Mouse (Mus musculus) embryo, embryonic 11 days (tissue): ENCODE measurements around the gene Adcy1.
A peak's percentile ranks its signal among the peaks of the same experiment; 100 is the strongest.
"Not testable (repeated sequence)": the region's sequence is repeated elsewhere in the genome, so short reads cannot be mapped to it uniquely, and the experiment has no call there.

ENCODE experiments used
- DNase-seq: peaks from one replicate; pipeline ENCODE4 v3.0.0-alpha.2; 2015

Adcy1 gene

GRCm38 (mm10) chr11:7192710-7193109, 129.4 kb downstream of the Adcy1 start:
- no peak for DNase-seq

GRCm38 (mm10) chr11:7193134-7193533, 129.8 kb downstream of the Adcy1 start:
- no peak for DNase-seq

- DNase-seq, result no peak
Observed at GRCm38 (mm10) chr11:7194432-7195311, 131.4 kb downstream of the Adcy1 start.

DNA sequence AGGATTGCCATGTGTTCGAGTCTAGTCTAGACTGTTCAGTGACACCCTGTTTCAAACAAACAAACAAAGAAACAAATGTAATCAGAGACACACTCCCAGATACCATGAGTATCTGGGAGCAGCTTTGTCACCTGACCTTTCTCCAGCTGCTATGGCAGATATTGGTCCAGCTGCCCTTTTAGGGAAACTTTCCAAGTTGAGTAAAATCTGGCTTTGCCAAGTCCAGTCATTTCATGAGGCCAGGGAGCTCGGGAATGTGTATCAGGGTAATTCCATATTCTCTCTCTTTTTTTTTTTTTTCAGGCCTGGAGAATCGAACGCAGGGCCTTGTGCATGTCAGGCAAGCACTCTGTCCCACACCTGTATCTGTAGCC, 132.0 kb downstream of the Adcy1 start:
- DNase-seq, result no peak

DNA sequence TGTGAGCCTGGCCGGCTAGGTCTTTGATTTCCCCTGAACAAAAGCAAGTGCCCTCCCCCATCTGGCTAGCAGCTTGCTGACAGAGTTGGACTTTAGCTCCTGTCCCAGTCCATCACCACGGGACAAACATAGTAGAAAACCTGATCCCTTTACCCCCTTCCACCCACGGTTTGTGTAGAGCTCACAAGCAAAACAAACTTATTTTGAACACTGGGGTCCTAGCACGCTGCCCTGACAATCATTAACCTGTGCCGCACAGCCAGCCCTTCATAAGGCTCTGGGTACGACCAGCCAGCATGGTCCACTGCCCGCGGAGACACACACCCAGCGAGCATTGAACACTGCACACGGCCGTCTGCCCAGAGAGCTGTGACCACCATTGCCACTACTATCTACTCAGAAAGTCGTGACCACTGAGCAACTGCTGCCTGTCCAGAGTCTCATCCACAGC, 134.2 kb downstream of the Adcy1 start, which contains the start of gene Igfbp1:
Gene Igfbp1, plus strand, starts transcription at position 292 of the 451 bp plus-strand sequence.
- DNase-seq, result peak; percentile 30

DNA sequence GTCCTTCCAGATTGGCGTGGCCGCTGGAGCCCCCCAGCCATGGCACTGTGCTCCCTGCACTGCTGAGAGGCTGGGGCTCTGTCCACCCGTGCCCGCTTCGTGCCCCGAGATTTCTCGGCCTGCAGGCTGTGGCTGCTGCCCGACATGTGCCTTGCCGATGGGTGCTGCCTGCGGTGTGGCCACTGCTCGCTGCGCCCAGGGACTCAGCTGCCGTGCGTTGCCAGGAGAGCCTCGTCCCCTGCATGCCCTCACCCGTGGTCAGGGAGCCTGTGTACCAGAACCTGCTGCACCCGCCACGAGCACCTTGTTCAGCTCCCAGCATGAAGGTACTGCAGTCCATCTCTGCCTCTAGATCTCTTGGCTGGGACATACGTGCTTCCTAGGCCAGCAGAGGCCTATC, 134.7 kb downstream of the Adcy1 start:
- no peak for DNase-seq

DNA sequence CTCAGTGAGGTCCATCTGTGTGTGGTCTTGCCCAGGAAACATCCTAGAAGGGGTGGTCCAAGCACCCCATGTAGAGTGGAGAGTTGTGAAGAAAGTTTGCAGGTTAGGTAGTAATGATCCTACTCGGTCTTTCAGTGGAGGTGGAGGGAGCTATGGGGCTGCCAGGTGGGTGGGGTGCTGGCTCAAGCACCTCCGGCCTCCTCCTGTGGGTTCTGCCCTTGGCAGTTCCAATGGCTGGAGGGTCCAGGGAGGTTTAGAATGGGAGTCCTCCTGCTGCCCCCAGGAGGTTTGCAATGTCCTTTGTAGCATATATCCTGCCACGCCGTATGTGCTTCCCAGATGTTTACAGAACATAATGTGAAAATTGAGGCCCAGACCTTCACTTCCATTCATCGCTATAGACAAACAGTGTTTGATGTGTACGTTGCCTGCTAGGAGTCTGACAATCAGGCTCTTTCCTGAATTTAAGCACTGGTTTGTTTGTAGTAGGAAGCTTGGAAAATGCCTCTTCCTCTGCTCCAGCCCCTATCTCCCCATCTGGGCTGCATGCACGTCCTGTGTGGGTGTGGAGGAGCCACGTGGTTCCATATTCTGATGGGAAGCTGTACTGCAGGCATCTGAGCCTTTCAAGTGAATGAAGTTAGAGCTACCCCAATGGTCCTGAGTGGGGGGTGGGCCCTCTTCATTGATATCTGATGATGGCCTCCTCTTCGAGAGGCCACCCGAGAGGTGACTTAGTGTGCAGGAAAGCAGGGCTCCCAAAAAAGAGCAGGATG, 135.4 kb downstream of the Adcy1 start:
- DNase-seq, result no peak

DNA sequence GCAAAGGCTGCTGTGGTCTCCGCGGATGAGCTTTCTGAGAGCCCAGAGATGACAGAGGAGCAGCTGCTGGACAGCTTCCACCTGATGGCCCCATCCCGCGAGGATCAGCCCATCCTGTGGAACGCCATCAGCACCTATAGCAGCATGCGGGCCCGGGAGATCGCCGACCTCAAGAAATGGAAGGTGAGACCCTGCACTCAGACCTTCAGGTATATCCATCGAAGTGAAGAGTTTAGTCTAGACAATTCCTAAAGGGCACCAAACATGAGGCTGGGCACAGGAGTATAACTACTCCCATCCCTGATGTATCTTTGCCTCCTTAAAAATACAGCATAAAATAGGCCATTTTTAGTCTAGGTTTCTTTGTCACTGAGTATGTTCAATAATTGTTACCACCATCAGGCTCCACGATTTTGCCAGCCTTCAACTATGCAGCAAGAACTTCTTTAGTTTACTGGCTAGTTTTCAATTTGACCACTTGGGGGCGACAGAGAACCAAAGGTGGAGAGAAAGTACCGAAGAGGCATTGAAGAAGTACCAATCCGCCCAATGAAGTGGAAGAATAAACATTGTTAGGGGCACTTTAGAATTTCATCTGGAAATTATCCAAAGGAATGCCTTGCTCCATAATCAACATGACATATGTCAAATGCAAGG, 136.6 kb downstream of the Adcy1 start:
- DNase-seq, result peak; percentile 73

GRCm38 (mm10) chr11:7200393-7200783, 137.1 kb downstream of the Adcy1 start:
- DNase-seq, result no peak

DNA sequence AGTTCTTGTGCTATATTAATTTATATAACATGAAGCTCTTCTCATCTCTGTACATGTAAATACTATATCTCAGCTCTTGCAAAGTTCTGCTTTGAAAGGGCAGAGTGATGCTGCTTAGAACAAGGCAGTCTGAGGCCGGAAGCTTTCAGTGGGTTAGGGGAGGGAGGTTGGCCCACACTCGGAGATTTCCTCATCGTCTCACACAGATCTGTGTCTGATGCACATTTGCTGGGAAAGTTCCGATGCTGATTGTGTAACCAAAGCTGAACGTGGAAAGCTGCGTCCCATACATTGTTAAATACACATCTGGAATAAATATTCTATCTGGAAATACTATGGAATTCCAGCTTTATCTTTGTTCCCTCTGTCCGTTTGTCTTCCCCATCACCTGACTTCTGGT, 138.9 kb downstream of the Adcy1 start:
- DNase-seq, result no peak

- DNase-seq, result no peak
Observed at GRCm38 (mm10) chr11:7203846-7204245, 140.6 kb downstream of the Adcy1 start.

- peak; percentile 84 for DNase-seq
Observed at GRCm38 (mm10) chr11:7210343-7210742, 147.1 kb downstream of the Adcy1 start.

GRCm38 (mm10) chr11:7211211-7211610, 147.9 kb downstream of the Adcy1 start:
- no peak for DNase-seq

- DNase-seq, result no peak
Observed at GRCm38 (mm10) chr11:7212126-7212798, 149.0 kb downstream of the Adcy1 start.

DNA sequence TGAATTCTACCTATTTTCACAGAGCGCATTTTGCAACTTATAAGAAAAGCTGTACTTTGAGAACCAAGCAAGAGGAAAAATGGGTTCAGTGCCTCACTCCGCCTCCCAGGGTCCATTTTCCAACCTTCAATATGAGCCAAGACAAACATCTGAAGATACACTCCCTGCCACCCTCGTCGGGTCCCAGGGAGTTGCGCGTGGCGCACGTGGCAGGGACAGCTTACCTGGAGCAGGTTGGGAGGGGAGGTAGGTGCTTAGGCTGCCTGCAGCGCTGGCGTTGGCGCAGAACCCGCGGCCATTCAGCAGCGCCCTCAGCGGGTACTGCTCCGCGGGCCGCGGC, 149.8 kb downstream of the Adcy1 start:
- no peak for DNase-seq

- DNase-seq, result peak; percentile 87
Observed at GRCm38 (mm10) chr11:7213501-7214341, 150.4 kb downstream of the Adcy1 start, which contains the start of gene Igfbp3. Gene Igfbp3 (minus strand): TSS chr11:7213923.

DNA sequence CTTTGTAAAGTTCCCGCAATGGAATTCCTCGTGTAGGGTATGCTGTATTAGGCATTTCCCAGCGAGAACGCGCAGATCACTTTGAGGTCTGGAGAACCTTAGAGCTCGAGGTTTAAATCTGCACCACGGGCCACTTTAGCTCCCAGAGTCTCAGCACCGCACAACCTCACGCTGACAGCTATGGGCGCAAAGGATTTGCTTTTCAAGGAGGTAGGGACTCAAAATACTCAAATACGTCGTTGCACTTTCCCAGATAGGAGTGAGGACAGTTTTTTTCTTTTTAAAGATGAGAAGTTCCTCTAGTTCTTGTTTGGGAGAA, 151.0 kb downstream of the Adcy1 start:
- DNase-seq, result no peak

- peak; percentile 84 for DNase-seq
Observed at GRCm38 (mm10) chr11:7214761-7215160, 151.5 kb downstream of the Adcy1 start.

DNA sequence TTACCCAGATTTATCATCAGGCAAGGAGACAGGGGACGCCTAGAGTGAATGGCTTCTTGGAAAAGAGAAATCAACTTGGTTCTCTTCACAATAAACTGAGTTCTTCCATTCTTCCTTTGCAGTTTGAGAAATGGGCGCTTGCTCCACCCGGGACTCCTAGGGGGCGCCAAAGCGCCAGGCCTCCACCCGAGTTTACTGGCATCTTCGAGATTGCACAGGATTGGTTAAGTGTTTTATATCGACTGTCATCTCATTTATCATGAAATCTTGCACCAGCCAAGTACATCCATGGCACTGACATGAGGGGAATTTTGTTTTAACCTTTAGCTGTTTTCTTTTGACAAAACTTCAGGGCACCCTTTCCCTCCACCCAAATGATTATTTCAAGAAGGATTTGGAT, 152.4 kb downstream of the Adcy1 start:
- peak; percentile 80 for DNase-seq

DNA sequence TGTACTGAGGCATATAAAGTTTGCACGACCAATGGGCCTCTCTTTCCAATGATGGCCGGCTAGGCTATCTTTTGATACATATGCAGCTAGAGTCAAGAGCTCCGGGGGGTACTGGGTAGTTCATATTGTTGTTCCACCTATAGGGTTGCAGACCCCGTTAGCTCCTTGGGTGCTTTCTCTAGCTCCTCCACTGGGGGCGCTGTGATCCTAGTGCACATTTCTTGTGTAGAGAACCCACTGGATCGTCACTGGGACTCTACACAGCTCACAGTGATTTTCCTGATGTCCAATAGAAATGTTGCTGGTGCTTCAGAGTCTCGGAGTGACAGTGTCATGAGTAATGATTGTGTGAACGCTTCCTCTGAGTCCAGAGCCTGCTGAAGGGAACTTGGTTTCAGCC, 158.5 kb downstream of the Adcy1 start:
- not testable (repeated sequence) for DNase-seq

DNA sequence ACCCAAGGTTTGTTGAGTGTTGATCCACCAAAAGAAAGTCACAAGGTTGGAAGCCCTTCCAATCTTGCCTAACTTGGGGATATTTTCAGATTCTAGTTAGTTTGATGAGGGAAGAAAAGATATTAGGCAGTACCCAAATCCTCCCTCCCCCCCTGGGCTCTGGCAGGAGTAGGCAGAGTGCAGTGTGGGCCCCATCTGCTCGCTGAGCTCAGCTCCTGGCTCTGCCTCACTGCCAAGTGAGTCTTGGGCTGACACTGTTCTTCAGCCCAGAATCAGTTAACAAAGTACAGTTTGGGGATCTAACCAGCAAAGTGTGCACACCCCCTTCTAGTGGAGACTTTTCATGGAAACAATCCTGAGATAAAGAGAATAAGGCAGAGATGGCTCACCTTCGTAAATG, 162.9 kb downstream of the Adcy1 start:
- no peak for DNase-seq
